Mouse (Mus musculus) kidney, embryonic 14.5 days (tissue): ENCODE results near the gene Hoxc9. TPM values are rescaled to one million over a fixed set of nuclear protein-coding genes. Genes with fewer than 3 reads are reported as not detected.

ENCODE experiments used
- ATAC-seq: fragments of 200-750 bp; cut with Nextera tagmentation; 2 replicates; pipeline ENCODE4 v1.8.0; 2017; ENCODE audit warnings: moderate number of reproducible peaks, mild to moderate bottlenecking, moderate TSS enrichment, moderate library complexity; ENCODE audit not compliant: low FRiP score, low TSS enrichment
- H3K27ac ChIP-seq: fragments of 300-500 bp; sonication (generic); 2 replicates; pipeline ENCODE4 v1.5.1; 2014; ENCODE audit warnings: low read depth, mild to moderate bottlenecking, low read length, moderate library complexity, mixed read lengths
- H3K27me3 ChIP-seq: fragments of 300-500 bp; sonication (generic); 2 replicates; pipeline ENCODE4 v1.6.1; 2014; ENCODE audit warnings: mild to moderate bottlenecking, low read length; ENCODE audit not compliant: control insufficient read depth, insufficient read depth
- H3K36me3 ChIP-seq: fragments of 300-500 bp; sonication (generic); 2 replicates; pipeline ENCODE4 v1.6.1; 2014; ENCODE audit warnings: low read length, mixed read lengths; ENCODE audit not compliant: control insufficient read depth, insufficient read depth
- H3K4me1 ChIP-seq: fragments of 300-500 bp; sonication (generic); 2 replicates; pipeline ENCODE4 v1.6.1; 2014; ENCODE audit warnings: low read length, mixed read lengths; ENCODE audit not compliant: control insufficient read depth, insufficient read depth
- H3K4me2 ChIP-seq: fragments of 300-500 bp; sonication (generic); replicated peaks from 2 replicates; pipeline ENCODE4 v1.6.1; 2014; ENCODE audit warnings: low read depth, mild to moderate bottlenecking, low read length
- H3K4me3 ChIP-seq: fragments of 300-500 bp; sonication (generic); 2 replicates; pipeline ENCODE4 v1.5.1; 2014; ENCODE audit warnings: mild to moderate bottlenecking, low read length
- H3K9ac ChIP-seq: fragments of 300-500 bp; sonication (generic); 2 replicates; pipeline ENCODE4 v1.6.1; 2014; ENCODE audit warnings: low read depth, mild to moderate bottlenecking, low read length, moderate library complexity
- H3K9me3 ChIP-seq: fragments of 300-500 bp; sonication (generic); 2 replicates; pipeline ENCODE4 v1.6.1; 2016; ENCODE audit warnings: low read length; ENCODE audit not compliant: control insufficient read depth
- WGBS: fragments of 180-500 bp; shearing (Covaris S2); extraction: QIAGEN DNeasy Blood & Tissue Kit; methylation state at CpG from one replicate; pipeline ENCODE4 v1.1.7; 2014; 5-methylcytosine and 5-hydroxymethylcytosine counted together
- polyA plus RNA-seq: library from polyadenylated mRNA; unstranded; fragments of >200 nt; fragmentation: Nextera tagmentation; extraction: Ambion mirVana; gene quantifications from 2 replicates; pipeline ENCODE4 v1.2.1, GENCODE M21; 2014

Gene Hoxc9
- polyA plus RNA-seq, 1 experiment from 2014 or later = 10.3 TPM

DNA sequence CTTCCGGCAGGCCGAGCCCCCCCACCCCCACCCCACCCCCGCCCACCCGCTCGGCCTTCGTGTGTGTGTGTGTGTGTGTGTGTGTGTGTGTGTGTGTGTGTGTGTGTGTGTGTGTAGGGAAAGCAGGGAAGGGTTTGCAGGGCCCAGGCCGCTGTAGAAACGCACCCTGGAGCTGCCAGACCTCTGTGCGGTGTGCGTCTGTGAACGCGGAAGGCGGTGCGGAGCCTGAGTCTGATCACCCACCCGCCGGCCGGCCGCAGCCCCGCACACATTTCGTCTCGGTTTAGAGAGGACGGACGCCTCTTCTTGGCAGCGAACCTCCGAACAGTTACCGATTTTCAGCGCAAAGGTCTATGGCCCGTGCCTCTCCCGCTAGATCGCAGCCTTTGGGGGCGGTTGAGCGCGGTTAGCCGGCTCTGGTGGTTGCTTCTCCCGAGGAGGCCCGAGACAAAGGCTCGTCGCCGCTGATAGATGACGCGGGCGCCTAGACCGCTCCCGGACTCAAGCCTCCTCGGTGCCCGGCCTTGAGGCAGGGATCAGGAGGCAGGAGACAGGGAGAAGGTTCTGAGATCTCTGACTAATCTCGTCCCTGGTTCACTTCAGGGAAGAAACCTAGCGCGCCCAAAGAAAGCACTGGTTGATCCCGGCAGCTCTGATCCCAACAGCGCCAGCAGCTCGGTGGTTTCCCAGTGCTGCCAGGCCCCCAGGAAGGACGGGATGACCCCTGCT, 33.3 kb upstream of the Hoxc9 start:
- peaks cover 3% of the 10 kb centered on the region; the same call in 1 of the 2 replicates for H3K4me1 ChIP-seq
- no peaks in the 10 kb centered on the region for H3K36me3 ChIP-seq
- peak; percentile 43; the same call in 1 of the 2 replicates for ATAC-seq
- peaks cover 99% of the 10 kb centered on the region for H3K27me3 ChIP-seq
- WGBS = 1% methylated on average over 53 of the region's 53 CpGs
- no peaks in the 10 kb centered on the region for H3K9me3 ChIP-seq
- H3K4me3 ChIP-seq = peak overlapping the region; percentile 37
- H3K9ac ChIP-seq = peak overlapping the region; percentile 54; the same call in 1 of the 2 replicates
- H3K27ac ChIP-seq = no peak overlapping the region
- H3K4me2 ChIP-seq = peak overlapping the region; percentile 48

DNA sequence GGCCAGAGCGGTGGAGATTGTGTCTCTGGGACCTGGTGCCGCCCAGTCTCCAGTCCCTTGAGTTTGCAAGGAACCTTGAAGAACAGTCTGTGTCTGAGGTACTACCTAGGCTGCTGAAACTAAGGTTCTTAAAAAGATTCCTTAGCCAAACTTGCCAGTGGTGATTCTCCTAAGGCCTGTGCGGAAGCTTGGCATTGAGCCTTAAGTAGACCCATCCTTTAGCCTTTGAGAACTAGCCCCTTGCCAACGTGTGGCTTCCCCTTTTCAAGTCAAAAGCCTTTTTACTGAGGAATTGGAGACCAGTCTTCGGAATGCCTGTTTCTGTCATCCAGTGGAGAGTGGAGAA, 32.8 kb upstream of the Hoxc9 start:
- H3K4me3 ChIP-seq = peak overlapping the region; percentile 37

DNA sequence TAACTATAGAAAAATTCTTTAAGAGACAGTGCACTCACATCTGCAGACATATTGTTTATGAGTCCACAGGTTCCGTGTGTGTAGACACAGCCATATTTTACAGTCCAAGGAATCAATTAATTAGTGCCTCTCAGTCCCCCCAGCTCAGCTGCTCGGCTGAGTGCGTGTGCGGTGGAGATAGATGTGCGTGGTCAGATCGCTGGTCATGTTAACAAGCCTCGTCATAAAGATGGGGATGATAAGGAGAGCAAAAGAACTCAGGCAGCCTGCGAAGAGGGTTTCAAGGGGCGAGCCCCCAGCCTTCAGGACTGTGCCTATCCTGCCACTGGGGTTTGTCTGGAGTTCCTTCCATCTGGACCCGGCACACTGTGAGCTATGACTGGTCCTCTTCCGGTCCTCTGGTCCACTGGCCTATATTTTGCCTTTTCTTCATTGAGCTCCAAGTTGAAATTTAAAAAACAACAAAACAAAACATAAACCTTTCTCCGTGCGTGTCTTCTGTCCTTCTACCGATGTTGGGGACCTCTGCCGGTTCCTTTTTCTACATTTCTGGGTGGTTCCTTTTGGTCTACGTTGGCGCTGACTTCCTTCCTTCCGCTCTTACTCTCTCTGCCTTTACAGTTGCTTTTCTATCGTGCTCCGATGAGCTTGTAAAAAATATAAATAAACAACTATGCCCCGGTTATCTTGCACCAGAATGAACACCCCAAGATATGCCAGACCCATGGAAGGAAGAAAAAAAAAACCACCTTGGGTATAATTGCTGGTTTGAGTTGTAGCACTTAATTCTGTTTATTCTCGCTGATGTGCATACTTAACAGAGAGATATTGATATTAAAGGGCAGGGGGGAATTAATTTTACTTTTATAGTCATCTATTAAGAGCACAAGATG, 30.8 kb upstream of the Hoxc9 start:
- H3K4me2 ChIP-seq = no peak overlapping the region

More for the DNA sequence above, 32.8 kb upstream of the Hoxc9 start:
- no peaks in the 10 kb centered on the region for H3K9me3 ChIP-seq
- H3K27ac ChIP-seq = no peak overlapping the region
- H3K36me3 ChIP-seq = no peaks in the 10 kb centered on the region
- no peak overlapping the region for H3K9ac ChIP-seq
- ATAC-seq = peak; percentile 69; the same call in 1 of the 2 replicates
- H3K4me2 ChIP-seq = peak overlapping the region; percentile 48
- H3K27me3 ChIP-seq = peaks cover 99% of the 10 kb centered on the region
- 11% methylated on average over 5 of the region's 5 CpGs for WGBS
- peaks cover 3% of the 10 kb centered on the region; the same call in 1 of the 2 replicates for H3K4me1 ChIP-seq

DNA sequence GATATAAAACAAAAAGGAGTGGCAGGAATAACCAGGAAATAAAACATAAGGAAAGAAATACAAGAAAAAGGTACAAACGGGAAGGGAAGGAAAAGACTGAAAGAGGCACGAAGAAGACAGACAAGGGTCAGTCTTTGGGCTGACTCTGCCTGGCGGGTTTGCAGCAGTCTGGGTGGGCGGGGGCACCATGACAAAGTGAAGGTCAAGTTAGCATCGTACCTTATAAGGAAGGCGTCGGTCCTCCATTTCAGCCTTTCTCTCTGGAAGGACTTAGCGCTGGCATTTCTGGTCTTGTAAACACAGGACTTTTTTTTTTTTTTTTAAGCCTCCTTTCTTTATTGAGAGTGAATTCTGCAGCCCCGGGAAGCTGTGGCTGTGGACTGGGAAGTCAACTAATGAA, 29.0 kb upstream of the Hoxc9 start:
- no peaks in the 10 kb centered on the region for H3K36me3 ChIP-seq
- no peak overlapping the region for H3K27ac ChIP-seq
- WGBS = 5% methylated on average over 9 of the region's 9 CpGs
- no peak overlapping the region for H3K9ac ChIP-seq
- H3K4me3 ChIP-seq = no peak overlapping the region
- peaks cover 90% of the 10 kb centered on the region for H3K27me3 ChIP-seq
- no peak for ATAC-seq
- H3K9me3 ChIP-seq = no peaks in the 10 kb centered on the region
- no peak overlapping the region for H3K4me2 ChIP-seq
- no peaks in the 10 kb centered on the region for H3K4me1 ChIP-seq

More for the DNA sequence above, 30.8 kb upstream of the Hoxc9 start:
- H3K9me3 ChIP-seq = no peaks in the 10 kb centered on the region
- no peaks in the 10 kb centered on the region for H3K4me1 ChIP-seq
- no peak overlapping the region for H3K4me3 ChIP-seq
- ATAC-seq = no peak
- no peaks in the 10 kb centered on the region for H3K36me3 ChIP-seq
- 9% methylated on average over 22 of the region's 22 CpGs for WGBS
- H3K9ac ChIP-seq = no peak overlapping the region
- H3K27ac ChIP-seq = no peak overlapping the region
- H3K27me3 ChIP-seq = peaks cover 96% of the 10 kb centered on the region

DNA sequence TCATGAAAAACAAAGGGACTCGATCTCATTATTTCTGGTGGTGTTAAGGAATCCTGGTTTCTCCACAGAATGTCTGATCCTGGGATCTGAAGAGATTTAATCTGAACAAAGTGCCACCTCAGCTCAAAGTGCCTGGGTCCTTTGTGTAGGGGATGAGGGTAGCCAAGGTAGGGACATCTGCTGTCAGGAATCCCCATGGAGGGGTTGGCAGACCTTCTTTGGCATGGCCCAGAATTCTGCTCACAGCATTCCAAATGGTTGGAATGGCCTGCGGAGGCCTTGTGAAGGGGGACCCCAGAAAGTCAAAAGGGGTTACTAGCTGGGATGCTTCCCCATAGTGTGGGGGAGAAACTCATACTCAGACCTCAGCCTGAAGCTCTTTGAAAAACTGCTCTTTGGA, 27.4 kb upstream of the Hoxc9 start:
- Histone ChIP-seq H3K4me2 (no peak overlapping the region), H3K4me1 (peaks cover 4% of the 10 kb centered on the region; the same call in 1 of the 2 replicates), H3K27ac (no peak overlapping the region), H3K4me3 (no peak overlapping the region), H3K9ac (no peak overlapping the region), H3K9me3 (no peaks in the 10 kb centered on the region), H3K27me3 (peaks cover 85% of the 10 kb centered on the region), H3K36me3 (no peaks in the 10 kb centered on the region)
- no peak for ATAC-seq
- WGBS = 11% methylated on average over 2 of the region's 2 CpGs

DNA sequence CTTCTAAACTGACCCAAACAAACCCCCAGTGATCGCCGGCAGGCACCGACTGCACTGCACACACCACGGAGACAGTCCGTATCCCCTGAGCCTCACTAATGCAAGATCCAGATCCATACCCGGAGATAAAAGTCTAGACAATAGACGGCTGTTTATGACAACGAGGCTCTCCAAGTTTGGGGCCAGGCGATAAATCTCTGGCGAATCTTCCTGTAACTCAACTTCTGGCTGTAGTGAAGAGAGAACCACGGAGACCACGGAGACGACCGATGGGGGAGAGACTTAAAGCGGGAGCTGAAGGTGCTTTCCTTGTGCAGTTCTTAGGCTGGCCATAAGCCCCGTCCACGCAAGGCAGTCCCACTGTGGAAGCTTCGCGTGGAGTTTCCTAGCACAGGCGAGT, 26.5 kb upstream of the Hoxc9 start:
- Histone ChIP-seq H3K4me3 (no peak overlapping the region), H3K4me2 (0 out of 2 replicates have a peak overlapping the region, but pooled peaks have one; percentile 2), H3K27me3 (peaks cover 83% of the 10 kb centered on the region), H3K4me1 (peaks cover 5% of the 10 kb centered on the region; the same call in 1 of the 2 replicates), H3K9me3 (no peaks in the 10 kb centered on the region), H3K27ac (no peak overlapping the region), H3K36me3 (no peaks in the 10 kb centered on the region), H3K9ac (no peak overlapping the region)
- ATAC-seq = no peak
- WGBS = 3% methylated on average over 20 of the region's 20 CpGs

DNA sequence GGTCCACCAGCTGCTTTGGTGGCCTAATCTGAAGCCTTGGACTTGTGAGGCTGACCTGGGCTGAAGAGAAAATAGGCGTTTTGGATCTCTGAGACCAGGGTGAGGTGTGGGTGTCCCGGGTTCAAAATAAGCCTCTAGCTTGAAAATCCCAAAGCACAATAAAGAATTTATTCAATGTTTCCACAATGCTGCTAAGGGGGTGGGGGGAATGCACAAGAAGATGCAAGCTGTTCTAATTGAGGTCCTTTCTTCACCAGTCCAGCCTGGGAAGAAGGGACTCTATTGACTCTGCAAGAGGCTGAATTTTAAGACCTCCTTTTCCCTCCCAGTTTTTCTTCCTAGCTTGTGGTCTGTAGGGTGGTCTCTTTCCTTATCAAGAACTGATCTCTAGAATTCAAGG, 25.4 kb upstream of the Hoxc9 start:
- H3K4me1 ChIP-seq = peaks cover 5% of the 10 kb centered on the region; the same call in 1 of the 2 replicates
- peaks cover 71% of the 10 kb centered on the region for H3K27me3 ChIP-seq
- no peak overlapping the region for H3K4me2 ChIP-seq
- H3K27ac ChIP-seq = no peak overlapping the region
- no peak overlapping the region for H3K9ac ChIP-seq
- H3K9me3 ChIP-seq = no peaks in the 10 kb centered on the region
- ATAC-seq = no peak
- WGBS = 31% methylated on average over 2 of the region's 2 CpGs
- no peak overlapping the region for H3K4me3 ChIP-seq
- H3K36me3 ChIP-seq = no peaks in the 10 kb centered on the region

DNA sequence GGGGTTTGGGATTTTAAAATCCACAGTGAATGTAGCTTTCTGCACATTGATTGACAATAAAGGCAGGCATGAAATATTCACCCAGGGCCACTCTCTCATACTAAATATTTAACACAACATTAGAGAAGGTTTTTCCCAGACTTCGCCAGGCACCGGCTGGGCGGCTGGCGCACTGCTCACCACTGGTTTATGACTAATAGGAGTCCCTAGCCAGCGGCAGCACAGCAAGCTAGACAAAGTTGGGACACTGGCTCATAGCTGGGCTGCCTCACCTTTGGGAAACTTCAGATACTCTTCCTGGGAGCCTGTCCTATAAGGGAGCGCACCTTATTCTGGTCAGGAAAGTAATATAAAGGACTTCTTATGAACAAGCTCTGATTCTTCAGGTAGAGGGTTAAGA, 22.7 kb upstream of the Hoxc9 start:
- no peaks in the 10 kb centered on the region for H3K36me3 ChIP-seq
- H3K27ac ChIP-seq = no peak overlapping the region
- peaks cover 45% of the 10 kb centered on the region for H3K27me3 ChIP-seq
- WGBS = 30% methylated on average over 6 of the region's 6 CpGs
- ATAC-seq = no peak
- no peak overlapping the region for H3K4me3 ChIP-seq
- 0 out of 2 replicates have a peak overlapping the region, but pooled peaks have one; percentile 7 for H3K9ac ChIP-seq
- H3K4me1 ChIP-seq = peaks cover 20% of the 10 kb centered on the region
- no peaks in the 10 kb centered on the region for H3K9me3 ChIP-seq
- peak overlapping the region; percentile 63 for H3K4me2 ChIP-seq
